Mouse (Mus musculus) heart, adult 2 months (tissue): ENCODE results near the gene Ttll11. TPM values are rescaled to one million over a fixed set of nuclear protein-coding genes. Genes with fewer than 3 reads are reported as not detected.

ENCODE experiments used
- DNase-seq, 2 experiments: peaks; one replicate each; pipeline ENCODE4 v3.0.0; 2021
- H3K27ac ChIP-seq: fragments of 200-600 bp; 2 replicates; pipeline ENCODE4 v1.8.1; 2022
- H3K27me3 ChIP-seq: fragments of 200-500 bp; 2 replicates; pipeline ENCODE4 v1.6.1; 2012; ENCODE audit warnings: mild to moderate bottlenecking, low read length, inconsistent platforms, mixed read lengths; ENCODE audit not compliant: control insufficient read depth, insufficient read depth
- H3K36me3 ChIP-seq: fragments of 200-500 bp; 2 replicates; pipeline ENCODE4 v1.6.1; 2012; ENCODE audit warnings: low read length, inconsistent platforms; ENCODE audit not compliant: control insufficient read depth, insufficient read depth
- H3K4me1 ChIP-seq: fragments of 200-500 bp; 2 replicates; pipeline ENCODE4 v1.6.1; 2011; ENCODE audit warnings: low read length; ENCODE audit not compliant: control insufficient read depth, insufficient read depth
- H3K4me3 ChIP-seq: fragments of 200-600 bp; 2 replicates; pipeline ENCODE4 v1.8.1; 2022
- H3K79me2 ChIP-seq: fragments of 200-500 bp; replicated peaks from 2 replicates; pipeline ENCODE4 v1.6.1; 2012; ENCODE audit warnings: mild to moderate bottlenecking, inconsistent platforms, low read length, moderate library complexity, mixed read lengths; ENCODE audit not compliant: control insufficient read depth, insufficient read depth
- H3K9ac ChIP-seq: fragments of 200-500 bp; 2 replicates; pipeline ENCODE4 v1.6.1; 2012; ENCODE audit warnings: low read depth, mild to moderate bottlenecking, control low read depth, inconsistent platforms, low read length, mixed read lengths
- CTCF ChIP-seq: fragments of 200-600 bp; IDR thresholded peaks from 2 replicates; pipeline ENCODE4 v1.8.1; 2022; ENCODE audit warnings: antibody characterized with exemption, mild to moderate bottlenecking, moderate library complexity
- EP300 ChIP-seq: fragments of 200-500 bp; IDR thresholded peaks from 2 replicates; pipeline ENCODE4 v1.6.1; 2011; ENCODE audit warnings: low read depth, low read length, control low read depth; ENCODE audit not compliant: insufficient read depth
- POLR2A ChIP-seq: fragments of 200-500 bp; IDR thresholded peaks from 2 replicates; pipeline ENCODE4 v1.6.1; 2011; ENCODE audit warnings: mild to moderate bottlenecking, low read depth, low read length, control low read depth; ENCODE audit not compliant: insufficient read depth
- WGBS: fragments of 180-500 bp; shearing (Covaris S2); methylation state at CpG from one replicate; pipeline ENCODE4 v1.1.7; 2018; 5-methylcytosine and 5-hydroxymethylcytosine counted together
- intact Hi-C: fragments of 180-260 bp; cut with DNase I; formaldehyde crosslinking; loops from one replicate; pipeline ENCODE4 v1.15.1; 2025
- polyA plus RNA-seq: library from polyadenylated mRNA; depleted of rRNA; stranded (reverse); fragments of >200 nt; gene quantifications from 2 replicates; pipeline ENCODE4 v1.2.3, GENCODE M21; 2012
- total RNA-seq, 2 experiments: library from RNA; stranded (reverse); gene quantifications; 2 replicates each; pipeline ENCODE4 v1.2.3; 2021

The Ttll11 gene
- total and polyA plus RNA-seq, 3 experiments, result 1.2 to 2.2 (median 1.5) TPM

DNA sequence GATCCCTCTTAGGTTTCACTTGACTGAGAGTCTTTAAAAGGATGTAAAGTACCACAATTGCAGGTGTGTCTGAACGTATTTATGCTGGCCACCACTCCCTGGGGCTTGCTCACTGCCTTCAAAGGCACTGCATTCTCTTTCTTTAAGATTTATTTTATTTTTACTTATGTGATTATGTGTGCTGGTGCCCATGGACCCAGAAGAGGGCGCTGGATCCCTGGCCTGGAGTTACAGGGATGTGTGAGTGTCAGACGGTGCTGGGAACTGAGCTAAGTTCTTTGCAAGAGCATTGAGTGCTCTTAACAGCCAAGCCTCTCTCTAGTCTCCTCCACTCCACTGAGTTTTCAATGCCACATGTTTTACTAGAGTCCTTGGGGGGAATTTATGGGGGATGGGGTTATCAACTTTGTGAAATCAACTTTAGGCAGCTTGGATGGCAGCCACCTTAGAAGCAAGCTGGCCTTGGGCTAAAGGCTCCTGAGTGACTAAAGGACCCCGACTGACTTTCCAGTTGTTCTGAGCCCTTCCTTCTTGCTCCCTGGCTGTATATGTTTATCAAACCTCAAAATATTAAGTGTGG is 137.8 kb downstream of the Ttll11 start:
- H3K27me3 ChIP-seq, result no peaks in the 10 kb centered on the region
- no peak overlapping the region for H3K27ac ChIP-seq
- H3K4me3 ChIP-seq, result no peak overlapping the region
- no peaks in the 10 kb centered on the region for H3K36me3 ChIP-seq
- H3K4me1 ChIP-seq, result peaks cover 2% of the 10 kb centered on the region
- no peak overlapping the region for H3K9ac ChIP-seq
- H3K79me2 ChIP-seq, result no peaks in the 10 kb centered on the region
- intact Hi-C loops, result no loop called here
- no peak for DNase-seq
- 68% methylated on average over 4 of the region's 4 CpGs for WGBS
- TF ChIP-seq POLR2A (no peak), EP300 (no peak), CTCF (no peak)

DNA sequence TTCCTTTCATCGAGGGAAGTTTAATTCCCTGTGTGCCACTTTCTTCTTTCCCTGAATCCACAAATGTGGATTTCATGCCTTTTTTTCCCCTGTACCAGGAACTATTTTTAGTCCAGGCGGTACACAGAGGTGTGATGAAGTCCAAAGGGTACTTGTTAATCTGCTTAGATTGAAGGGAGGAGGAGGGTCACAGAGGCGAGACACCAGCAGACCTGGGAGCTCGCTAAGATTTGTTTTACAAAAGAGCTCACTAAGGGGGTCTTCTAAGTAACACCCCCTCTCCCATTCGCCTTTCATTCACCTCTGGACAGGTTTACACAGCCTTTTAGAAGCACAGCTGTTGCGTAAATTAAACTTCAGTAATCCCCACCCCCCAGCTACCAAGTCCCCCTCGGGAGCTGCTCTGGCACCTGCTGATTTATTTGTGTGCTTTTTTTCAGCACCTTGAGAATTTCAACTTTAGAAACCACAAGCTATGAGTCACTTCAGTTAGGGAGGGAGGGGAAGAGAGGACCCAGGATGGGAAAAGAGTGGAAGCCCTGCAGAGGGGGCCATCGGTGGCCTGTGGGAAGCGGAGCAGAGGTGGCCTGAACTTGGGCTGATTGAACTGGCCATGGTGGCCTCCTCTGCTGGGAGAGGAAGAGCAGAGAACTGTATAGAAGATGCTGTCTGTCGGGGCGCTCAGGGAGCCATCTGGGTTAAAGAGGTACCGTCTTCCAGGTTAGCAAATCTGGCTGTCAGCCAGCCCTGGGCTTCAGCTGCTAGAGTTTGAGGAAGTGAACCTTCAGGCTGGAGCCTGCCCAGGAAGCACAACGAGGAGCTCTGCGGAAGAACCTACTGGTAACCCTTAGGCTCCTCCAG is 138.5 kb downstream of the Ttll11 start:
- H3K4me3 ChIP-seq, result no peak overlapping the region
- H3K27me3 ChIP-seq, result no peaks in the 10 kb centered on the region
- intact Hi-C loops, result no loop called here
- TF ChIP-seq POLR2A, result no peak
- TF ChIP-seq EP300, result no peak
- TF ChIP-seq CTCF, result no peak
- H3K4me1 ChIP-seq, result peaks cover 2% of the 10 kb centered on the region
- no peaks in the 10 kb centered on the region for H3K36me3 ChIP-seq
- H3K9ac ChIP-seq, result no peak overlapping the region
- DNase-seq, result peak in 1 of 2 experiments; percentile 39
- no peak overlapping the region for H3K27ac ChIP-seq
- WGBS, result 46% methylated on average over 14 of the region's 14 CpGs
- H3K79me2 ChIP-seq, result no peaks in the 10 kb centered on the region

DNA sequence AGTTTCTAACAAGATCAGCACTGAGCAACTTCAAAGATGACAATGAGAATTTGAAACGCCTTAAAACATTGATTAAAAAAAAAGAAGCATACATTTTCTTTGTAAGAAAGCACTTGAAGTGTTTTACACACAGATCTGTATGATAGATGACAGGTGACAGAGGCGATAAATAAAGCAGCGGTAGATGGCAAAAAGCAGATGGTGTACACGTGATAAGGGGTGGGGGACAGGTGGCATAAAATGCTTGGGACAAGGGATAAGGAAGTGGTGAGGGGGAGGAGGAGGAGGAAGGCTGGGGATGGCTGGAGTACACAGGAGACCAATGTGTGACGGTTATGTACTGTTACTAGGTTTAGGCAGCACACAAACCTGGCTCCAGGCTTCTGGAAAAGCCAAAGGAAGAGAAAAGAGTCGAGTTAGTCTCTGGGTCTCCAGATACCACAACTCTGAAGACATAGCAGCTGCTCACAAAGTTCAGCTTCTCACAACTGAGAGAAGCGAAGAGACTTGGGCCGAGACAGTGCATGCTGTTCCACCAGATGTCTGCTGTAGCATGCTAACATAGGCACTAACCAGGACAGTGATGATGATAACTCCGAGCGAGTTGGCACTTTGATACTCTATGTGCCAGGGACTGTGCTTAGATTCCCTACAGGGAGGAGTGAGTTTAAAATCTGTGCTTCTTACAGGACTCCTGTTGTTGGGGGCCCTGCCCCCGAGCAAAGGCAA is 140.8 kb downstream of the Ttll11 start:
- Histone ChIP-seq H3K79me2 (no peaks in the 10 kb centered on the region), H3K4me1 (no peaks in the 10 kb centered on the region), H3K27ac (no peak overlapping the region), H3K9ac (no peak overlapping the region), H3K36me3 (no peaks in the 10 kb centered on the region), H3K4me3 (no peak overlapping the region), H3K27me3 (no peaks in the 10 kb centered on the region)
- TF ChIP-seq EP300 (no peak), CTCF (no peak), POLR2A (no peak)
- intact Hi-C loops, result no loop called here
- 83% methylated on average over 11 of the region's 11 CpGs for WGBS
- DNase-seq, result no peak

DNA sequence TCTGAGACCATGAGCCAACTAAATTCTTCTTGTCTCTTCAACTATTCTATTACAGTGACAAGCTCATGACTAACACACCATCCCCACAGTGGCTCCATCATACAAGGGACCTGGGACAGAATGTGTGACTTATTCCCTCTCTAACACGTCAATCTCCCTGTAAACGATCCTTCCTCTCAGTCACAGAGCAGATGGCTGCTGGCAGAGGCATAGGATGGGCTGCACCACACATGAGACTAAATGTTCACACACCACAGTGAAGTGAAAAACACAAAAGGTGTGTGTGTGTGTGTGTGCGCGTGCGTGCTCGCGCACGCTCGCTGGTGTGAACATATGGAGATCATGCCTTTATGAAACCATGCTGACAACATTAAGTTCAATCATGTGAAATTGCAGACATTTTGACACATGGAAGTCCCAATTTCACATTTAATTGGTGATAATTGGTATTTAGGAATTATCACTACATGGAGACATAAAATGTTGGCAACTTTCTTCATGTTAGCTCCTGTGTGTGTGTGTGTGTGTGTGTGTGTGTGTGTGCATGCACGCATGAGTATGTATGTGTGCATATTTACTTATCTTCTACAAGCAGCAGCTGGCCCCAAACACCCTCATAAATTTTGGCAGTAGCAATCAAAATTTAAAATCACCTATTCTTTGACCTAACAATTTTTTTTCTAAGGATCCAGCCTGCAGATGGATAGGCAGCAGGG is 145.4 kb downstream of the Ttll11 start:
- intact Hi-C loops, result no loop called here

DNA sequence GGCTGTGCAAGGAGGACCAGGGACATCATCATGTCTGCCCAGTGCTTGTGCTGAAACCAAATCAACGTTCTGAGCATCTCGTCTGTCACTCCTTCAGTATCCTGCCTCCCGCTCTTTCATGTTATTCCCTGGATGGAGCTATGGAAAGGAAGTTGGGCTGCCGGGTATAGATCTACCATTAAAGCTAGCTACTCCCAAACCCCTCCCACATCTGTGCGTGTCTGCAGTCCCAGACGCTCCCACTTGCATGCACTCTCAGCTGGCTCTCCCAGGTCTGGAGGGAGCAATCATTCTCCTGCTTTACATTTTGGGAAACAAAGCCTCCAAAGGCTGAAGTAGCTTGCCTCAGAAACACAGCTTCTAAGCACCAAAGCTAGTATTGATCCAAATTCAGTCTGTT is 146.2 kb downstream of the Ttll11 start:
- Histone ChIP-seq H3K79me2 (no peaks in the 10 kb centered on the region), H3K27ac (no peak overlapping the region), H3K27me3 (no peaks in the 10 kb centered on the region), H3K4me1 (peaks cover 9% of the 10 kb centered on the region), H3K36me3 (no peaks in the 10 kb centered on the region), H3K4me3 (no peak overlapping the region), H3K9ac (no peak overlapping the region)
- TF ChIP-seq POLR2A, result no peak
- no peak for DNase-seq
- intact Hi-C loops, result no loop called here
- 69% methylated on average over 6 of the region's 6 CpGs for WGBS

More for the DNA sequence above, 145.4 kb downstream of the Ttll11 start:
- no peak overlapping the region for H3K27ac ChIP-seq
- H3K4me1 ChIP-seq, result peaks cover 9% of the 10 kb centered on the region
- TF ChIP-seq CTCF (no peak), EP300 (no peak), POLR2A (no peak)
- H3K36me3 ChIP-seq, result no peaks in the 10 kb centered on the region
- no peaks in the 10 kb centered on the region for H3K27me3 ChIP-seq
- DNase-seq, result no peak
- no peak overlapping the region for H3K4me3 ChIP-seq
- WGBS, result 97% methylated on average over 10 of the region's 10 CpGs
- no peak overlapping the region for H3K9ac ChIP-seq
- no peaks in the 10 kb centered on the region for H3K79me2 ChIP-seq
